Mouse (Mus musculus) lung, embryonic 16.5 days (tissue): ENCODE data around the gene Ninj2. TPM values are rescaled to one million over a fixed set of nuclear protein-coding genes. Genes with fewer than 3 reads are reported as not detected.
A peak's percentile ranks its signal among the peaks of the same experiment; 100 is the strongest.

Source experiments
- ATAC-seq: fragments of 200-750 bp; cut with Nextera tagmentation; 2 replicates; pipeline ENCODE4 v1.8.0; 2017; ENCODE audit warnings: low read depth, mild to moderate bottlenecking, moderate library complexity
- H3K27ac ChIP-seq: fragments of 300-500 bp; sonication (generic); 2 replicates; pipeline ENCODE4 v1.5.1; 2014; ENCODE audit warnings: mild to moderate bottlenecking, control low read depth, low read length
- H3K27me3 ChIP-seq: fragments of 300-500 bp; sonication (generic); 2 replicates; pipeline ENCODE4 v1.6.1; 2014; ENCODE audit warnings: low read depth, low read length, mixed read lengths; ENCODE audit not compliant: control insufficient read depth, insufficient read depth
- H3K36me3 ChIP-seq: fragments of 300-500 bp; sonication (generic); 2 replicates; pipeline ENCODE4 v1.6.1; 2014; ENCODE audit warnings: low read length; ENCODE audit not compliant: control insufficient read depth, insufficient read depth
- H3K4me1 ChIP-seq: fragments of 300-500 bp; sonication (generic); replicated peaks from 2 replicates; pipeline ENCODE4 v1.6.1; 2014; ENCODE audit warnings: low read length, mixed read lengths; ENCODE audit not compliant: control insufficient read depth, insufficient read depth
- H3K4me2 ChIP-seq: fragments of 300-500 bp; sonication (generic); 2 replicates; pipeline ENCODE4 v1.6.1; 2014; ENCODE audit warnings: low read depth, low read length, control low read depth
- H3K4me3 ChIP-seq: fragments of 300-500 bp; sonication (generic); 2 replicates; pipeline ENCODE4 v1.5.1; 2014; ENCODE audit warnings: mild to moderate bottlenecking, low read length, control low read depth
- H3K9ac ChIP-seq: fragments of 300-500 bp; sonication (generic); 2 replicates; pipeline ENCODE4 v1.6.1; 2014; ENCODE audit warnings: low read length, control low read depth
- H3K9me3 ChIP-seq: fragments of 300-500 bp; sonication (generic); 2 replicates; pipeline ENCODE4 v1.6.1; 2016; ENCODE audit warnings: low read length; ENCODE audit not compliant: control insufficient read depth
- WGBS: fragments of 180-500 bp; shearing (Covaris S2); extraction: QIAGEN DNeasy Blood & Tissue Kit; methylation state at CpG from one replicate; pipeline ENCODE4 v1.1.7; 2014; 5-methylcytosine and 5-hydroxymethylcytosine counted together
- polyA plus RNA-seq: library from polyadenylated mRNA; unstranded; fragments of >200 nt; fragmentation: Nextera tagmentation; extraction: Ambion mirVana; gene quantifications from 2 replicates; pipeline ENCODE4 v1.2.1, GENCODE M21; 2015

Ninj2 gene
- polyA plus RNA-seq, 1 experiment from 2014 or later = 0.63 TPM

- no peak overlapping the region for H3K27ac ChIP-seq
- no peaks in the 10 kb centered on the region for H3K36me3 ChIP-seq
- WGBS = 81% methylated on average over 6 of the region's 6 CpGs
- no peaks in the 10 kb centered on the region for H3K27me3 ChIP-seq
- H3K4me3 ChIP-seq = no peak overlapping the region
- no peak overlapping the region for H3K4me2 ChIP-seq
- no peak overlapping the region for H3K9ac ChIP-seq
- H3K9me3 ChIP-seq = no peaks in the 10 kb centered on the region
- H3K4me1 ChIP-seq = peaks cover 4% of the 10 kb centered on the region; the same call in 1 of the 2 replicates
- no peak for ATAC-seq
These were observed 86.0 kb downstream of the Ninj2 start for GRCm38 (mm10) chr6:120179044-120179755.

- no peak for ATAC-seq
- 0 out of 2 replicates have a peak, but pooled peaks cover under 1% of the 10 kb centered on the region for H3K4me1 ChIP-seq
These were observed 86.6 kb downstream of the Ninj2 start for GRCm38 (mm10) chr6:120179756-120180206.

GRCm38 (mm10) chr6:120180492-120180891, 87.3 kb downstream of the Ninj2 start:
- Histone ChIP-seq H3K4me1 (no peaks in the 10 kb centered on the region), H3K9me3 (no peaks in the 10 kb centered on the region), H3K27ac (no peak overlapping the region), H3K9ac (no peak overlapping the region), H3K36me3 (no peaks in the 10 kb centered on the region), H3K4me2 (no peak overlapping the region), H3K4me3 (no peak overlapping the region), H3K27me3 (no peaks in the 10 kb centered on the region)
- 69% methylated on average over 4 of the region's 4 CpGs for WGBS
- peak; percentile 29; the same call in 1 of the 2 replicates for ATAC-seq

More at GRCm38 (mm10) chr6:120179756-120180206, 86.6 kb downstream of the Ninj2 start:
- 70% methylated on average over 8 of the region's 8 CpGs for WGBS
- Histone ChIP-seq H3K4me2 (no peak overlapping the region), H3K27ac (no peak overlapping the region), H3K9ac (no peak overlapping the region), H3K36me3 (no peaks in the 10 kb centered on the region), H3K27me3 (no peaks in the 10 kb centered on the region), H3K4me3 (no peak overlapping the region), H3K9me3 (no peaks in the 10 kb centered on the region)

GRCm38 (mm10) chr6:120182160-120182559, 89.0 kb downstream of the Ninj2 start:
- no peak overlapping the region for H3K9ac ChIP-seq
- no peak overlapping the region for H3K27ac ChIP-seq
- no peak for ATAC-seq
- H3K36me3 ChIP-seq = no peaks in the 10 kb centered on the region
- H3K27me3 ChIP-seq = no peaks in the 10 kb centered on the region
- no peaks in the 10 kb centered on the region for H3K9me3 ChIP-seq
- H3K4me1 ChIP-seq = peaks cover 8% of the 10 kb centered on the region
- H3K4me3 ChIP-seq = no peak overlapping the region
- 81% methylated on average over 5 of the region's 5 CpGs for WGBS
- H3K4me2 ChIP-seq = no peak overlapping the region

GRCm38 (mm10) chr6:120183771-120184170, 90.6 kb downstream of the Ninj2 start:
- H3K27ac ChIP-seq = no peak overlapping the region
- H3K4me1 ChIP-seq = peaks cover 22% of the 10 kb centered on the region
- H3K9me3 ChIP-seq = no peaks in the 10 kb centered on the region
- 78% methylated on average over 4 of the region's 4 CpGs for WGBS
- no peak overlapping the region for H3K4me2 ChIP-seq
- ATAC-seq = no peak
- no peaks in the 10 kb centered on the region for H3K27me3 ChIP-seq
- no peak overlapping the region for H3K4me3 ChIP-seq
- no peak overlapping the region for H3K9ac ChIP-seq
- no peaks in the 10 kb centered on the region for H3K36me3 ChIP-seq

GRCm38 (mm10) chr6:120185012-120185730, 92.0 kb downstream of the Ninj2 start:
- Histone ChIP-seq H3K4me3 (no peak overlapping the region), H3K9ac (no peak overlapping the region)
- WGBS = 88% methylated on average over 12 of the region's 12 CpGs

GRCm38 (mm10) chr6:120185756-120186155, 92.6 kb downstream of the Ninj2 start:
- no peak for ATAC-seq
- Histone ChIP-seq H3K4me2 (no peak overlapping the region), H3K9me3 (no peaks in the 10 kb centered on the region), H3K9ac (no peak overlapping the region), H3K4me3 (no peak overlapping the region), H3K36me3 (no peaks in the 10 kb centered on the region), H3K27me3 (no peaks in the 10 kb centered on the region), H3K4me1 (peaks cover 22% of the 10 kb centered on the region), H3K27ac (no peak overlapping the region)
- 56% methylated on average over 7 of the region's 7 CpGs for WGBS

More at GRCm38 (mm10) chr6:120185012-120185730, 92.0 kb downstream of the Ninj2 start:
- no peaks in the 10 kb centered on the region for H3K27me3 ChIP-seq
- H3K27ac ChIP-seq = no peak overlapping the region
- H3K9me3 ChIP-seq = no peaks in the 10 kb centered on the region
- H3K4me1 ChIP-seq = peaks cover 22% of the 10 kb centered on the region
- no peak for ATAC-seq
- H3K4me2 ChIP-seq = no peak overlapping the region
- no peaks in the 10 kb centered on the region for H3K36me3 ChIP-seq

- Histone ChIP-seq H3K4me3 (no peak overlapping the region), H3K9ac (no peak overlapping the region), H3K4me2 (no peak overlapping the region), H3K9me3 (no peaks in the 10 kb centered on the region), H3K27ac (no peak overlapping the region), H3K36me3 (no peaks in the 10 kb centered on the region), H3K4me1 (peaks cover 22% of the 10 kb centered on the region), H3K27me3 (no peaks in the 10 kb centered on the region)
- WGBS = 29% methylated on average over 3 of the region's 3 CpGs
- no peak for ATAC-seq
These were observed 93.4 kb downstream of the Ninj2 start for GRCm38 (mm10) chr6:120186594-120186993.

GRCm38 (mm10) chr6:120187587-120188176, 94.5 kb downstream of the Ninj2 start:
- 0 out of 2 replicates have a peak overlapping the region, but pooled peaks have one; percentile 7 for H3K4me3 ChIP-seq
- H3K9me3 ChIP-seq = no peaks in the 10 kb centered on the region
- ATAC-seq = peak; percentile 35; the same call in 1 of the 2 replicates
- H3K27me3 ChIP-seq = no peaks in the 10 kb centered on the region
- H3K9ac ChIP-seq = peak overlapping the region; percentile 39; the same call in 1 of the 2 replicates
- peaks cover 30% of the 10 kb centered on the region for H3K4me1 ChIP-seq
- WGBS = 20% methylated on average over 18 of the region's 18 CpGs
- no peaks in the 10 kb centered on the region for H3K36me3 ChIP-seq
- peak overlapping the region; percentile 44 for H3K27ac ChIP-seq
- peak overlapping the region; percentile 35 for H3K4me2 ChIP-seq
